Mouse (Mus musculus) bone marrow macrophage, adult 2 months (primary cell): ENCODE results near the gene Nipal4.
A peak's percentile ranks its signal among the peaks of the same experiment; 100 is the strongest.

Experiments
- CTCF ChIP-seq: IDR thresholded peaks from 2 replicates; pipeline ENCODE4 v1.5.1; 2012; ENCODE audit warnings: low read depth, mild to moderate bottlenecking, low read length, moderate library complexity
- POLR2A ChIP-seq: IDR thresholded peaks from 2 replicates; pipeline ENCODE4 v1.6.1; 2012; ENCODE audit warnings: mild to moderate bottlenecking, low read depth, low read length, borderline replicate concordance

GRCm38 (mm10) chr11:46215354-46215753 lies 49.0 kb upstream of the Nipal4 start:
- TF ChIP-seq POLR2A (no peak), CTCF (peak; percentile 72; the same call in 1 of the 2 replicates)
